Mouse (Mus musculus) midbrain, embryonic 15.5 days (tissue): Measurements from ENCODE around the gene Dzip1l. TPM values are rescaled to one million over a fixed set of nuclear protein-coding genes. Genes with fewer than 3 reads are reported as not detected.
A peak's percentile ranks its signal among the peaks of the same experiment; 100 is the strongest.
"Not testable (repeated sequence)": the region's sequence is repeated elsewhere in the genome, so short reads cannot be mapped to it uniquely, and the experiment has no call there.

Experiments used
- ATAC-seq: fragments of 200-750 bp; cut with Nextera tagmentation; replicated peaks from 2 replicates; pipeline ENCODE4 v1.8.0; 2017; ENCODE audit warnings: moderate TSS enrichment
- H3K27ac ChIP-seq: fragments of 300-500 bp; sonication (generic); 2 replicates; pipeline ENCODE4 v1.5.1; 2015; ENCODE audit warnings: mild to moderate bottlenecking, inconsistent platforms
- H3K27me3 ChIP-seq: fragments of 300-500 bp; sonication (generic); replicated peaks from 2 replicates; pipeline ENCODE4 v1.6.1; 2015; ENCODE audit warnings: inconsistent platforms
- H3K36me3 ChIP-seq: fragments of 300-500 bp; sonication (generic); replicated peaks from 2 replicates; pipeline ENCODE4 v1.6.1; 2015; ENCODE audit warnings: inconsistent platforms
- H3K4me1 ChIP-seq: fragments of 300-500 bp; sonication (generic); 2 replicates; pipeline ENCODE4 v1.6.1; 2015; ENCODE audit warnings: inconsistent platforms
- H3K4me2 ChIP-seq: fragments of 300-500 bp; sonication (generic); 2 replicates; pipeline ENCODE4 v1.6.1; 2015; ENCODE audit warnings: inconsistent platforms, mild to moderate bottlenecking, moderate library complexity
- H3K4me3 ChIP-seq: fragments of 300-500 bp; sonication (generic); 2 replicates; pipeline ENCODE4 v1.5.1; 2015; ENCODE audit warnings: mild to moderate bottlenecking, inconsistent platforms
- H3K9ac ChIP-seq: fragments of 300-500 bp; sonication (generic); 2 replicates; pipeline ENCODE4 v1.6.1; 2015; ENCODE audit warnings: mild to moderate bottlenecking, inconsistent platforms
- H3K9me3 ChIP-seq: fragments of 300-500 bp; sonication (generic); 2 replicates; pipeline ENCODE4 v1.6.1; 2016; ENCODE audit warnings: inconsistent platforms
- WGBS: fragments of 180-500 bp; shearing (Covaris S2); methylation state at CpG from one replicate; pipeline ENCODE4 v1.1.7; 2015; ENCODE audit warnings: mixed read lengths; 5-methylcytosine and 5-hydroxymethylcytosine counted together
- polyA plus RNA-seq: library from polyadenylated mRNA; unstranded; fragments of >200 nt; fragmentation: Nextera tagmentation; extraction: Ambion mirVana; gene quantifications from 2 replicates; pipeline ENCODE4 v1.2.1, GENCODE M21; 2015

Dzip1l gene
- polyA plus RNA-seq, result 8.8 and 10.8 TPM in 2 replicates

GRCm38 (mm10) chr9:99629281-99630011 lies at the start of gene Dzip1l:
Gene Dzip1l, plus strand, starts transcription at chr9:99629496.
- H3K27me3 ChIP-seq, result no peaks in the 10 kb centered on the region
- H3K4me2 ChIP-seq, result peak within 1 kb of the TSS; percentile 93
- peak within 1 kb of the TSS; percentile 79 for H3K27ac ChIP-seq
- H3K4me1 ChIP-seq, result peaks cover 34% of the 10 kb centered on the region
- H3K9ac ChIP-seq, result peak within 1 kb of the TSS; percentile 79
- ATAC-seq, result peak; percentile 93
- H3K9me3 ChIP-seq, result no peaks in the 10 kb centered on the region
- no peaks in the 10 kb centered on the region for H3K36me3 ChIP-seq
- WGBS, result under 1% methylated on average over 44 of the region's 44 CpGs
- peak within 1 kb of the TSS; percentile 54 for H3K4me3 ChIP-seq

- H3K4me1 ChIP-seq, result peaks cover 11% of the 10 kb centered on the region
- no peak overlapping the region for H3K4me3 ChIP-seq
- 46% methylated on average over 2 of the region's 2 CpGs for WGBS
- ATAC-seq, result no peak; the same call in 1 of the 2 replicates
- peaks cover 34% of the 10 kb centered on the region for H3K36me3 ChIP-seq
- no peak overlapping the region for H3K4me2 ChIP-seq
- H3K9ac ChIP-seq, result no peak overlapping the region
- H3K9me3 ChIP-seq, result no peaks in the 10 kb centered on the region
- no peaks in the 10 kb centered on the region for H3K27me3 ChIP-seq
- H3K27ac ChIP-seq, result no peak overlapping the region
These were observed 48.6 kb upstream of the Dzip1l start for GRCm38 (mm10) chr9:99580655-99581054.

GRCm38 (mm10) chr9:99587505-99588202 lies 41.6 kb upstream of the Dzip1l start:
- no peak for ATAC-seq
- no peaks in the 10 kb centered on the region for H3K9me3 ChIP-seq
- no peak overlapping the region for H3K4me2 ChIP-seq
- no peak overlapping the region for H3K27ac ChIP-seq
- H3K4me3 ChIP-seq, result no peak overlapping the region
- no peaks in the 10 kb centered on the region for H3K27me3 ChIP-seq
- 24% methylated on average over 8 of the region's 8 CpGs for WGBS
- H3K9ac ChIP-seq, result no peak overlapping the region
- no peaks in the 10 kb centered on the region for H3K4me1 ChIP-seq
- H3K36me3 ChIP-seq, result peaks cover 15% of the 10 kb centered on the region

- H3K4me2 ChIP-seq, result no peak overlapping the region
- H3K27ac ChIP-seq, result no peak overlapping the region
- no peaks in the 10 kb centered on the region for H3K9me3 ChIP-seq
- ATAC-seq, result no peak
- H3K4me1 ChIP-seq, result no peaks in the 10 kb centered on the region
- H3K9ac ChIP-seq, result no peak overlapping the region
- no peaks in the 10 kb centered on the region for H3K36me3 ChIP-seq
- H3K27me3 ChIP-seq, result no peaks in the 10 kb centered on the region
- no peak overlapping the region for H3K4me3 ChIP-seq
- WGBS, result 77% methylated on average over 8 of the region's 8 CpGs
These were observed 38.2 kb upstream of the Dzip1l start for GRCm38 (mm10) chr9:99591144-99591543.

GRCm38 (mm10) chr9:99599127-99599526 lies 30.2 kb upstream of the Dzip1l start:
- H3K9ac ChIP-seq, H3K9me3 ChIP-seq, H3K4me3 ChIP-seq, H3K27ac ChIP-seq, H3K27me3 ChIP-seq, H3K36me3 ChIP-seq, ATAC-seq, H3K4me2 ChIP-seq, H3K4me1 ChIP-seq: not testable (repeated sequence)
- WGBS, result 91% methylated on average over 6 of the region's 6 CpGs

GRCm38 (mm10) chr9:99603566-99603965 lies 25.7 kb upstream of the Dzip1l start:
- WGBS, result 83% methylated on average over 2 of the region's 2 CpGs
- H3K4me1 ChIP-seq, result no peaks in the 10 kb centered on the region

GRCm38 (mm10) chr9:99612202-99612601 lies 17.1 kb upstream of the Dzip1l start, which contains the start of gene A4gnt:
Gene A4gnt, plus strand, starts transcription at chr9:99612502.
- H3K27me3 ChIP-seq, result no peaks in the 10 kb centered on the region
- H3K27ac ChIP-seq, result no peak within 1 kb of the TSS
- H3K4me1 ChIP-seq, result no peaks in the 10 kb centered on the region
- no peaks in the 10 kb centered on the region for H3K36me3 ChIP-seq
- H3K4me3 ChIP-seq, result no peak within 1 kb of the TSS
- H3K4me2 ChIP-seq, result no peak within 1 kb of the TSS
- H3K9me3 ChIP-seq, result no peaks in the 10 kb centered on the region
- no peak for ATAC-seq
- no peak within 1 kb of the TSS for H3K9ac ChIP-seq
- WGBS, result 53% methylated on average over 2 of the region's 2 CpGs

More at GRCm38 (mm10) chr9:99603566-99603965, 25.7 kb upstream of the Dzip1l start:
- Histone ChIP-seq H3K36me3 (no peaks in the 10 kb centered on the region), H3K27ac (no peak overlapping the region), H3K4me3 (no peak overlapping the region), H3K4me2 (no peak overlapping the region), H3K9ac (no peak overlapping the region), H3K9me3 (no peaks in the 10 kb centered on the region), H3K27me3 (no peaks in the 10 kb centered on the region)
- no peak for ATAC-seq

GRCm38 (mm10) chr9:99619688-99620087 lies 9.6 kb upstream of the Dzip1l start:
- Histone ChIP-seq H3K27ac (no peak overlapping the region), H3K27me3 (no peaks in the 10 kb centered on the region), H3K4me2 (no peak overlapping the region), H3K36me3 (no peaks in the 10 kb centered on the region), H3K9ac (no peak overlapping the region), H3K4me1 (no peaks in the 10 kb centered on the region), H3K9me3 (no peaks in the 10 kb centered on the region), H3K4me3 (no peak overlapping the region)
- ATAC-seq, result no peak
- WGBS, result 92% methylated on average over 8 of the region's 8 CpGs

- 93% methylated on average over 11 of the region's 11 CpGs for WGBS
- Histone ChIP-seq H3K4me3 (no peak overlapping the region), H3K4me2 (no peak overlapping the region)
These were observed 9.1 kb upstream of the Dzip1l start for GRCm38 (mm10) chr9:99620196-99620595.

GRCm38 (mm10) chr9:99622034-99622433 lies 7.3 kb upstream of the Dzip1l start:
- Histone ChIP-seq H3K36me3 (no peaks in the 10 kb centered on the region), H3K27ac (no peak overlapping the region), H3K4me3 (no peak overlapping the region), H3K9ac (no peak overlapping the region), H3K4me1 (no peaks in the 10 kb centered on the region), H3K9me3 (no peaks in the 10 kb centered on the region), H3K27me3 (no peaks in the 10 kb centered on the region), H3K4me2 (no peak overlapping the region)
- 69% methylated on average over 1 of the region's 1 CpGs for WGBS
- no peak for ATAC-seq

More at GRCm38 (mm10) chr9:99620196-99620595, 9.1 kb upstream of the Dzip1l start:
- no peaks in the 10 kb centered on the region for H3K4me1 ChIP-seq
- no peaks in the 10 kb centered on the region for H3K9me3 ChIP-seq
- H3K9ac ChIP-seq, result no peak overlapping the region
- no peaks in the 10 kb centered on the region for H3K36me3 ChIP-seq
- no peak overlapping the region for H3K27ac ChIP-seq
- ATAC-seq, result no peak
- H3K27me3 ChIP-seq, result no peaks in the 10 kb centered on the region

GRCm38 (mm10) chr9:99622966-99623365 lies 6.3 kb upstream of the Dzip1l start:
- Histone ChIP-seq H3K4me3 (no peak overlapping the region), H3K9ac (no peak overlapping the region), H3K27ac (no peak overlapping the region), H3K4me1 (no peaks in the 10 kb centered on the region), H3K36me3 (no peaks in the 10 kb centered on the region), H3K27me3 (no peaks in the 10 kb centered on the region), H3K9me3 (no peaks in the 10 kb centered on the region), H3K4me2 (no peak overlapping the region)
- no peak for ATAC-seq
- 61% methylated on average over 2 of the region's 2 CpGs for WGBS

GRCm38 (mm10) chr9:99624117-99624516 lies 5.2 kb upstream of the Dzip1l start:
- Histone ChIP-seq H3K36me3 (no peaks in the 10 kb centered on the region), H3K4me2 (no peak overlapping the region), H3K9ac (no peak overlapping the region), H3K27me3 (no peaks in the 10 kb centered on the region), H3K27ac (no peak overlapping the region), H3K4me1 (peaks cover 8% of the 10 kb centered on the region), H3K9me3 (no peaks in the 10 kb centered on the region), H3K4me3 (no peak overlapping the region)
- ATAC-seq, result no peak
- 83% methylated on average over 6 of the region's 6 CpGs for WGBS
